Mouse (Mus musculus) liver, postnatal 0 days (tissue): ENCODE measurements at regions not wholly inside any gene's neighbourhood (a gene's known extent, or its start where the extent isn't known, plus 50 kb on each side); places are given as distances from the start of the nearest gene placed in this dataset.

Experiments used
- ATAC-seq: fragments of 200-750 bp; cut with Nextera tagmentation; 2 replicates; pipeline ENCODE4 v1.8.0; 2017; ENCODE audit warnings: mild to moderate bottlenecking, moderate library complexity
- DNase-seq: peaks from one replicate; pipeline ENCODE4 v3.0.0-alpha.2; 2016
- H3K27ac ChIP-seq: fragments of 300-500 bp; sonication (generic); 2 replicates; pipeline ENCODE4 v1.5.1; 2014; ENCODE audit warnings: antibody characterized with exemption, moderate library complexity, mild to moderate bottlenecking, low read depth
- H3K27me3 ChIP-seq: fragments of 300-500 bp; sonication (generic); 2 replicates; pipeline ENCODE4 v1.6.1; 2014; ENCODE audit warnings: low read length, control low read depth, mixed read lengths; ENCODE audit not compliant: insufficient read depth
- H3K36me3 ChIP-seq: fragments of 300-500 bp; sonication (generic); replicated peaks from 2 replicates; pipeline ENCODE4 v1.6.1; 2014; ENCODE audit warnings: mild to moderate bottlenecking, control low read depth, low read length, moderate library complexity, mixed read lengths; ENCODE audit not compliant: insufficient read depth
- H3K4me1 ChIP-seq: fragments of 300-500 bp; sonication (generic); 2 replicates; pipeline ENCODE4 v1.6.1; 2014; ENCODE audit warnings: antibody characterized with exemption, mild to moderate bottlenecking, control low read depth; ENCODE audit not compliant: insufficient read depth
- H3K4me2 ChIP-seq: fragments of 300-500 bp; sonication (generic); 2 replicates; pipeline ENCODE4 v1.6.1; 2014; ENCODE audit warnings: low read depth, mild to moderate bottlenecking, low read length, moderate library complexity, mixed read lengths
- H3K4me3 ChIP-seq: fragments of 300-500 bp; sonication (generic); 2 replicates; pipeline ENCODE4 v1.5.1; 2014; ENCODE audit warnings: low read depth, low read length
- H3K9ac ChIP-seq: fragments of 300-500 bp; sonication (generic); replicated peaks from 2 replicates; pipeline ENCODE4 v1.6.1; 2014; ENCODE audit warnings: mild to moderate bottlenecking, moderate library complexity
- H3K9me3 ChIP-seq: fragments of 300-500 bp; sonication (generic); 2 replicates; pipeline ENCODE4 v1.6.1; 2016; ENCODE audit warnings: mild to moderate bottlenecking, control low read depth, low read length, mixed read lengths
- CTCF ChIP-seq: sonication (generic); IDR thresholded peaks from 2 replicates; pipeline ENCODE4 v1.5.1; 2016; ENCODE audit warnings: antibody characterized with exemption, low read depth
- EP300 ChIP-seq: IDR thresholded peaks from 2 replicates; pipeline ENCODE4 v1.6.1; 2016; ENCODE audit warnings: antibody characterized with exemption, low read depth, mild to moderate bottlenecking
- WGBS: fragments of 180-500 bp; shearing (Covaris S2); extraction: QIAGEN DNeasy Blood & Tissue Kit; methylation state at CpG from one replicate; pipeline ENCODE4 v1.1.7; 2014; ENCODE audit not compliant: insufficient replicate concordance; 5-methylcytosine and 5-hydroxymethylcytosine counted together

GRCm38 (mm10) chr16:46768376-46768775 lies 270.1 kb upstream of the Nectin3 start:
- Histone ChIP-seq H3K9me3 (no peaks in the 10 kb centered on the region), H3K27ac (no peak overlapping the region), H3K4me2 (no peak overlapping the region), H3K4me3 (no peak overlapping the region), H3K9ac (no peak overlapping the region), H3K36me3 (no peaks in the 10 kb centered on the region), H3K4me1 (no peaks in the 10 kb centered on the region), H3K27me3 (no peaks in the 10 kb centered on the region)
- TF ChIP-seq CTCF (no peak), EP300 (no peak)
- ATAC-seq (no peak), DNase-seq (no peak)
- 60% methylated on average over 1 of the region's 1 CpGs for WGBS

GRCm38 (mm10) chr16:46735140-46735539 lies 236.8 kb upstream of the Nectin3 start:
- TF ChIP-seq CTCF: no peak
- no peak for TF ChIP-seq EP300
- ATAC-seq (no peak), DNase-seq (no peak)
- no peaks in the 10 kb centered on the region for H3K9me3 ChIP-seq
- no peaks in the 10 kb centered on the region for H3K27me3 ChIP-seq
- no peaks in the 10 kb centered on the region for H3K4me1 ChIP-seq
- H3K4me3 ChIP-seq: no peak overlapping the region
- 65% methylated on average over 4 of the region's 4 CpGs for WGBS
- H3K36me3 ChIP-seq: no peaks in the 10 kb centered on the region
- no peak overlapping the region for H3K9ac ChIP-seq
- no peak overlapping the region for H3K27ac ChIP-seq
- H3K4me2 ChIP-seq: no peak overlapping the region

GRCm38 (mm10) chr16:46728424-46728823 lies 230.1 kb upstream of the Nectin3 start:
- DNase-seq (no peak), ATAC-seq (no peak)
- H3K9me3 ChIP-seq: no peaks in the 10 kb centered on the region
- H3K4me2 ChIP-seq: no peak overlapping the region
- no peak overlapping the region for H3K4me3 ChIP-seq
- no peaks in the 10 kb centered on the region for H3K4me1 ChIP-seq
- no peak overlapping the region for H3K9ac ChIP-seq
- H3K36me3 ChIP-seq: no peaks in the 10 kb centered on the region
- H3K27me3 ChIP-seq: no peaks in the 10 kb centered on the region
- no peak for TF ChIP-seq EP300
- TF ChIP-seq CTCF: no peak
- 62% methylated on average over 3 of the region's 3 CpGs for WGBS
- no peak overlapping the region for H3K27ac ChIP-seq

GRCm38 (mm10) chr16:46723660-46724059 lies 225.3 kb upstream of the Nectin3 start:
- no peak for DNase-seq
- no peak overlapping the region for H3K4me2 ChIP-seq
- no peak overlapping the region for H3K27ac ChIP-seq
- H3K27me3 ChIP-seq: no peaks in the 10 kb centered on the region
- H3K9me3 ChIP-seq: no peaks in the 10 kb centered on the region
- ATAC-seq: no peak
- no peaks in the 10 kb centered on the region for H3K36me3 ChIP-seq
- TF ChIP-seq EP300: no peak
- no peak for TF ChIP-seq CTCF
- WGBS: 88% methylated on average over 4 of the region's 4 CpGs
- H3K4me1 ChIP-seq: no peaks in the 10 kb centered on the region
- H3K4me3 ChIP-seq: no peak overlapping the region
- no peak overlapping the region for H3K9ac ChIP-seq

GRCm38 (mm10) chr16:46679787-46680186 lies 181.5 kb upstream of the Nectin3 start:
- Histone ChIP-seq H3K4me3 (no peak overlapping the region), H3K27me3 (no peaks in the 10 kb centered on the region), H3K4me1 (no peaks in the 10 kb centered on the region), H3K9ac (no peak overlapping the region), H3K9me3 (no peaks in the 10 kb centered on the region), H3K4me2 (no peak overlapping the region), H3K36me3 (no peaks in the 10 kb centered on the region), H3K27ac (no peak overlapping the region)
- ATAC-seq (no peak), DNase-seq (no peak)
- 74% methylated on average over 3 of the region's 3 CpGs for WGBS
- no peak for TF ChIP-seq EP300
- TF ChIP-seq CTCF: no peak

GRCm38 (mm10) chr16:46669590-46669989 lies 171.3 kb upstream of the Nectin3 start:
- H3K4me3 ChIP-seq: no peak overlapping the region
- H3K27ac ChIP-seq: no peak overlapping the region
- no peaks in the 10 kb centered on the region for H3K9me3 ChIP-seq
- no peak for TF ChIP-seq EP300
- no peak for ATAC-seq
- no peaks in the 10 kb centered on the region for H3K36me3 ChIP-seq
- H3K9ac ChIP-seq: no peak overlapping the region
- DNase-seq: no peak
- 76% methylated on average over 3 of the region's 3 CpGs for WGBS
- H3K27me3 ChIP-seq: no peaks in the 10 kb centered on the region
- H3K4me1 ChIP-seq: no peaks in the 10 kb centered on the region
- no peak overlapping the region for H3K4me2 ChIP-seq

GRCm38 (mm10) chr16:46665566-46665965 lies 167.2 kb upstream of the Nectin3 start:
- no peaks in the 10 kb centered on the region for H3K9me3 ChIP-seq
- 82% methylated on average over 3 of the region's 3 CpGs for WGBS
- H3K36me3 ChIP-seq: no peaks in the 10 kb centered on the region
- no peaks in the 10 kb centered on the region for H3K27me3 ChIP-seq
- ATAC-seq: no peak
- H3K4me1 ChIP-seq: no peaks in the 10 kb centered on the region
- no peak overlapping the region for H3K4me2 ChIP-seq
- no peak overlapping the region for H3K27ac ChIP-seq
- H3K4me3 ChIP-seq: no peak overlapping the region
- H3K9ac ChIP-seq: no peak overlapping the region
- no peak for DNase-seq
- TF ChIP-seq EP300 (no peak), CTCF (no peak)
